Mouse (Mus musculus) embryo, embryonic 9.5 days (tissue): ENCODE data around the gene Trappc3.
"Not testable (repeated sequence)": the region's sequence is repeated elsewhere in the genome, so short reads cannot be mapped to it uniquely, and the experiment has no call there.

Source experiments
- DNase-seq: peaks from one replicate; pipeline ENCODE4 v3.0.0-alpha.2; 2017; ENCODE audit errors: extremely low spot score

Trappc3 gene

DNA sequence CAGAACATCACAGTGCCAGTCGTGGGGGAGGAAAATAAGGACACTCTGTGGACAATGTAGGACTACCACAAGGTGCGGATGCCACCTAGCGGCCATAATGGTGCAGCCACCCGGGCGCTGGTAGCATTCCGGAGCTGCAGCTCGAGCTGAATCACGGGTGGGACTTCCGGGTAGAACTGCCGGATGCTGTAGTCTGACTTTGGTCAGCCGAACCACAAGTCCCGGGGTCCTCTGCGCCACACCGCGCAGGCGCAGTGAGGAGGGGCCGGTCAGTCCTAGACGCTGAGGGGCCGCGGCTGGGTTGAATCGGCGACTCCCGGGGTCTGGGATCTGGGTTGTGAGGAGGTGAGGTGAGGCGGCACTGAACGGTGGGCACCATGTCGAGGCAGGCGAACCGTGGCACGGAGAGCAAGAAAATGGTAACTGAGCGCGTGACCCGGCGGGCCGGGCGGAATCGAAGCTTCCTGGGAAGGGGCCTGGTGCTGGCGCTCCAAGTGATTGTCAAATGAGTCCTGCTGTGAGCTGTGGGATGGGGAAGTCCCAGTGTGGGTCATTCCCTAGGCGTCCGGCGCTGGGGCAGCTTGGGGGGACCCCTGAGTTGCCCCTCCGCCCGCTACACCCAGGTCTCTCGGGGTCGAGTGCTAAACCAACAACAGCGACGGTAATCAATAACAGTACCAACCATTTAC, at the start of gene Trappc3:
Gene Trappc3, plus strand, starts transcription at position 207 of the 689 bp plus-strand sequence.
- DNase-seq: peak; percentile 98

- no peak for DNase-seq
Measured at GRCm38 (mm10) chr4:126217771-126218170, 44.4 kb upstream of the Trappc3 start.

DNA sequence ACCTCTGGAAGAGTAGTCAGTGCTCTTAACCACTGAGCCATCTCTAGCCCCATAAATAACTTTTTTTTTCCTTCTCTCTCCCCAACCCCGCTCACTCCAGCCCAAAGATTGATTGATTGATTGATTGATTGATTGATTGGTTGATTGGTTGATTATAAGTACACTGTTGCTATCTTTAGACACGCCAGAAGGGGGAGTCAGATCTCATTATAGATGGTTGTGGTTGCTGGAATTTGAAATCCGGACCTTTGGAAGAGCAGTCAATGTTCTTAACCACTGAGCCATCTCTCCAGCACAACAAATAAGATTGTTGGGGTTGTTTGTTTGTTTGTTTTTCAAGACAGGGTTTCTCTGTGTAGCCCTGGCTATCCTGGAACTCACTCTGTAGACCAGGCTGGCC, 42.6 kb upstream of the Trappc3 start:
- not testable (repeated sequence) for DNase-seq

DNA sequence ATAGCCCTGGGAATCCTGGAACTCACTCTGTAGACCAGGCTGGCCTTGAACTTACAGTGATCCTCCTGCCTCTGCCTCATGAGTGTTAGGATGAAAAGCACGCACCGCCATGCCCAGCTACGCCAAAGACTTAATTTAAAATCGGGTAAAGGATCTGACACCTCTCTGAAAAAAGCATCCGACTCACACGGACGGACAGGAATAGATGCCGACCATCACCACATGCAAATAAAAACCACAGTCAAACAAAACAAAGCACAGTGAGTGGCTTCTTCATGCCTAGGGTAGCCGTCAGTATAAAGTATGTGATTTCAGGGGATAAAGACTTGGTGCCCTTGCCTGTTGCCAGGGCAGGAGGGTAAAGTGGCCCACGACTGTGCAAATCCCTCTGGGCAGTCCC, 42.1 kb upstream of the Trappc3 start:
- DNase-seq: no peak

DNA sequence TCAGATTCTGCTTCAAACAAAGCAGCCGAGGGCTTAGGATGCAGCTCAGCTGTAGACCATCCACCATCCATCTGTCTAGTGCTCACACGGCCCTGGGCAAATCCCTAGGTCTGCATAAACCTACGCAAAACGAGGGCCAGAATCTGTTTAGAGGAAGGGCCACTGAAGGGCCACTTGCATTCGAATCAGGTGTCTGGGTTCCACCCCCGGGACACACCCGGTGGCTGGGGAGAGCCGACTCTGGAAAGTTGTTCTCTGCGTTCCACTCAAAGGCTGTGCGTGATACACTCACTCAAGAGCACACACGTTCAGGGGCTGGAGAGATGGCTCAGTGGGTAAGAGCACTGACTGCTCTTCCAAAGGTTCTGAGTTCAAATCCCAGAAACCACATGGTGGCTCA, 39.5 kb upstream of the Trappc3 start:
- DNase-seq: no peak

DNA sequence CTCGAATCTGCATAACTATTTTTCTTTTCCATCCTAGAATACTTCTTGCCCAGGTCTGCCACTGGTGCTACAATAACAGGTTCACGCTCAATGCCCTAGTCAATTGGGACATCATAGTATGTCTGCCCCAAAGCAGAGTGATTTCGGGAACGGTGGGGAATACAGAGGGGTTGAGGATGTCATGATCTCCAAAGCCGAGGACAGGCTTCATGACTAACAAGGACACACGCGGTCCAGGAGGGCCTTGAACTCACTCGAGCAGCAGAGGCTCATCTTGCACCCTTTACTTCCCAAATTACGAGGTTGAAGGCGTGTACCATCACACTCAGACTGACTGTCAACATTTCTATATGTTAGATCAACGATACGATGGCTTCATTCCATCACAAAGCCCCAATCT, 35.5 kb upstream of the Trappc3 start:
- DNase-seq: no peak

DNA sequence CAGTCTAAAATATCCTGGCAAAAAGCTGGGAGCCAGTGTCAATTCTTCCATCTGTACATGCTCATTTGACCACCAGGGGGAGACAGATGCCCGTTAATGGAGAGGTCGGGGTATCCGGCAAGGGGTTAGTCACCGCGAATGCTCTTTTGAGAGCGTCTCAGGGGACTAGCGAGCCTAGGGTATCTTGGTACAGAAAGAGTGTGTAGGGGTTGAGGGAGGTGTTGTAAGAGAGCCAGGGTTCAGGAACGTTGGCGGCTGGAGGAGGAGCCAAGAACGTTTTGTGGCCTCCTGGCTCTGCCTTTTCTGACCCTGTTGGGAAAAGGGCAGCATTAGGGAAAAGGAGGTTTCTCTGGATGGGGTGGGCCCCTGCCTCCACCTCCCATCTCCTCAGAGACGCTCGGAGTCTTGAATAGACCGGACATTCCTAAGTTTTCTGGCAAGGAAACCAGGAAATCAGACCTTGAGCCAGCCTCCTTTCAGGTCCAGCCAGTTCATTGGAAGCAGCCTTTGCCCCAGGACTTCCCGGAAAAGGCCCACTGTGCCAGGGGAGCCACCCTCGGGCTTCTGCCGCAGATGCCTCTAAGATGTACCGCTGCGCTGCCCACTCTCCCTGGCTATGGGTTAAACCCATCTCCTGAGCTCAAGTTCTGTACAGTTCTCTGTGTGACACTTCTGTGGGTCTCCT, 34.9 kb upstream of the Trappc3 start:
- DNase-seq: peak; percentile 88

- no peak for DNase-seq
Measured at GRCm38 (mm10) chr4:126228144-126228543, 34.0 kb upstream of the Trappc3 start.

DNA sequence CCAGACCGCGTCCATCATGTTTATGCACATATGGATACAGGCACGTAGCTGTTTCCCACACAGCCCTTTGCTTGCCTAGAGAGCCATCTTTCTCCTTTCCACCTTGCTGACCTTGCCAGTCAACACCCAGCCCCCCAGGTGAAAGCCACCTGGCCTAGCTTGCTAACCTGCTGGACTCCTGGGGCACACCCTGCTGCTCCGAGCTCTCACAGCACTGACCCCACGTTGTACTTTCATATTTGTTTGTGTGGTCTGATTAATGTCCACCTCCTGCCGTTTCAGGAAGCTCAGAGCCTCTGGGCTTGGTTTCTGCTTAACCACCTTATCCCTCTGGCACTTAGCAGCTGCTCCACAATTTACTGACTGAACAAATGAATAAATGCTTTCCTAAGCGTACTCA, 32.2 kb upstream of the Trappc3 start:
- DNase-seq: no peak

DNA sequence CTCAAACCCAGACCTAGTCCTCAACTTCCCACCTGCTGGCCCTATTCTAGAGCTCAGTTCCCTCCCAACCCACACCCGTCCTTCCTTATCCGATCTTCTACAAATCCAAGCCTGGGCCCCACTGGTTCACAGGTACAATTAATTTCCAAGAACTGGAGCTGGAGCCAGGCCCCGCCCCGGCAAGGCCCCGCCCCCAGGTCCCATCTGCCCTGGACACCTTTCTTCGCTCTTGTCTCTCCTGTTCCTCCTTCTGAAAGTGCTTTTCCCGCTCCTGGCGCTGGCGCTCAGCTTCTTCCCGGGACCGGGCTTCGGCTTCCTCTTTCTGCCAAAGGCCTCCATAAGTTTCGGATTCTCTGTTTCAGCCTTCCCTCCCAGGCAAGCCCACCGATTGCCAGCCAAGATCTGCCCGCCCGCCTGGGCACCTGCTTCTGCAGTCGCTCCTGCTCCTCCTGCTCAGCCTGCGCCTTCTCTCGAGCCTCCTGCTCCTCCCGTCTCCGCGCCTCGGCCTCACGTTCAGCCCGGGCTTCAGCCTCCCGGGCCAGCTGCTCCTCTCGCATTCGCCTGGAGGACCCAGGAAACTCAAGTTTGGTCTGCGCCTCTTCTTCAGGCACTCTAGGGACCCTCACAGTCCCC, 28.3 kb upstream of the Trappc3 start:
- DNase-seq: no peak

DNA sequence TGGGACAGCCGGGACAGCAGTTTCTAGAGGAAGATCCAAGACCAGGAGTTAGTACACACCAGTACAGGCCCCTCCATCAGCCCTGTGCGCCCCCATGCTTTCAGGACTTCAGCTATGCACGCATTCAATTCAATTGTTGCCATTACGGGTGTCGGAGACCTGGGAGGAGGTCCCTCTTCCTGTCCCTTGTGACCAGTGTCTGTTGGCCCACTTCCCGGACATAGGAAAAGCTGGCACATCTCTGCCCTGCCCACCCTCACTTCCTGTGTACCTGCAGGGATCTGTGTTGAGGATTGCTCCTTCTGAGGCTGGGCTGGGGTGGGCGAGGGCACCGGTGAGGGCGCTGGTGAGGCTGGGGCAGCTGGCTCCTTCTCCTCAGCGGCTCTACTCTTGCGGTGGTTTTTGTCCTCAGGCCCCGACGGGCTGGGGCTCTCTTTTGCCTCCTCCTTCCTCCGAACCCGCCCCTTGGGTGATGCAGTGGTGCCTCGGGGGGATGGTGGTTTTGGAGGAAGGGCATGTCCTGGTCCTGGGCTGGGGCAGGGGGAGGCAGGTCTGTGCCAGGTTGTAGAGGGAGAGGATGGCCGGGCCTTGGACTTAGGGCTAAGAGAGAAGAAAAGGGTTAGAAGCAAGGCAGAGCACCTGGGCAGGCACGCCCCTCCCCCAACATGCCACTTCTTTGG, 27.5 kb upstream of the Trappc3 start:
- DNase-seq: no peak

- no peak for DNase-seq
Measured at GRCm38 (mm10) chr4:126235191-126235590, 26.9 kb upstream of the Trappc3 start.

- DNase-seq: no peak
Measured at GRCm38 (mm10) chr4:126236467-126237280, 25.5 kb upstream of the Trappc3 start.

GRCm38 (mm10) chr4:126237721-126238242, 24.3 kb upstream of the Trappc3 start:
- no peak for DNase-seq

GRCm38 (mm10) chr4:126239862-126240475, 22.2 kb upstream of the Trappc3 start:
- no peak for DNase-seq

GRCm38 (mm10) chr4:126241956-126242355, 20.2 kb upstream of the Trappc3 start:
- DNase-seq: no peak

DNA sequence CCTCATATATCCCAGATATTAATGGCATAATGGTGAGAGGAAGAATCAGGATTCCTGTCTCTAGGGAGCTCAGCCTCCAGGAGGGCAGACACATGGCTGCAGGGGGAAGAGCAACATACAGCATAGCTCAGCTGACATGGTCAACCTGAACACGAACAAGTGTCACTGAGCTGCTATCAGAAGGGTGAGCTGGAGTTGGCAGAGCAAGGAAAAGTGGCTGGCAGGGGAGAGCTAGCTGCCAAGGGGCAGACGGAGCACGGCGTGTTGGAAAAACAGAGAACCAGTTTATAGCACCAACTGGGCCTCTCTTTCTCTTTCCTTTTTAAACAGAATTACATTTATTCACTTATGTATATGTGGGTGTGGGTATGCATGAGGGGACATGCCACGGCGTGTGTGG, 19.6 kb upstream of the Trappc3 start:
- no peak for DNase-seq

- no peak for DNase-seq
Measured at GRCm38 (mm10) chr4:126246202-126246889, 15.8 kb upstream of the Trappc3 start.

GRCm38 (mm10) chr4:126248261-126248868, 13.8 kb upstream of the Trappc3 start:
- peak; percentile 21 for DNase-seq

GRCm38 (mm10) chr4:126250659-126251058, 11.5 kb upstream of the Trappc3 start:
- no peak for DNase-seq
